Mouse (Mus musculus) heart, embryonic 12.5 days (tissue): ENCODE measurements around the gene Ppp2r5c. TPM values are rescaled to one million over a fixed set of nuclear protein-coding genes. Genes with fewer than 3 reads are reported as not detected.

ENCODE experiments used
- ATAC-seq: fragments of 200-750 bp; cut with Nextera tagmentation; 2 replicates; pipeline ENCODE4 v1.8.0; 2017; ENCODE audit warnings: moderate TSS enrichment, moderate library complexity; ENCODE audit not compliant: insufficient number of reproducible peaks, low FRiP score
- H3K27ac ChIP-seq: fragments of 300-500 bp; sonication (generic); 2 replicates; pipeline ENCODE4 v1.5.1; 2016; ENCODE audit warnings: mild to moderate bottlenecking, moderate library complexity; ENCODE audit not compliant: poor library complexity, severe bottlenecking
- H3K27me3 ChIP-seq: fragments of 300-500 bp; sonication (generic); replicated peaks from 2 replicates; pipeline ENCODE4 v1.6.1; 2016; ENCODE audit warnings: mild to moderate bottlenecking, moderate library complexity
- H3K36me3 ChIP-seq: fragments of 300-500 bp; sonication (generic); 2 replicates; pipeline ENCODE4 v1.6.1; 2016; ENCODE audit warnings: mild to moderate bottlenecking, moderate library complexity
- H3K4me1 ChIP-seq: fragments of 300-500 bp; sonication (generic); replicated peaks from 2 replicates; pipeline ENCODE4 v1.6.1; 2016; ENCODE audit warnings: mild to moderate bottlenecking
- H3K4me2 ChIP-seq: fragments of 300-500 bp; sonication (generic); 2 replicates; pipeline ENCODE4 v1.6.1; 2016; ENCODE audit warnings: mild to moderate bottlenecking, moderate library complexity
- H3K4me3 ChIP-seq: fragments of 300-500 bp; sonication (generic); 2 replicates; pipeline ENCODE4 v1.5.1; 2016; ENCODE audit warnings: mild to moderate bottlenecking
- H3K9ac ChIP-seq: fragments of 300-500 bp; sonication (generic); 2 replicates; pipeline ENCODE4 v1.6.1; 2016; ENCODE audit warnings: mild to moderate bottlenecking, moderate library complexity
- H3K9me3 ChIP-seq: fragments of 300-500 bp; sonication (generic); replicated peaks from 2 replicates; pipeline ENCODE4 v1.6.1; 2016; ENCODE audit warnings: mild to moderate bottlenecking, moderate library complexity
- WGBS: fragments of 180-500 bp; shearing (Covaris S2); methylation state at CpG from one replicate; pipeline ENCODE4 v1.1.7; 2016; 5-methylcytosine and 5-hydroxymethylcytosine counted together
- polyA plus RNA-seq: library from polyadenylated mRNA; unstranded; fragments of >200 nt; fragmentation: Nextera tagmentation; extraction: Ambion mirVana; gene quantifications from 2 replicates; pipeline ENCODE4 v1.2.1, GENCODE M21; 2016

Ppp2r5c gene
- polyA plus RNA-seq, 1 experiment from 2014 or later = 142 TPM

- Histone ChIP-seq H3K4me1 (peaks cover 13% of the 10 kb centered on the region; the same call in 1 of the 2 replicates), H3K4me2 (no peak overlapping the region), H3K9me3 (no peaks in the 10 kb centered on the region), H3K9ac (no peak overlapping the region), H3K36me3 (no peaks in the 10 kb centered on the region), H3K27me3 (no peaks in the 10 kb centered on the region), H3K4me3 (no peak overlapping the region), H3K27ac (no peak overlapping the region)
- no peak for ATAC-seq
- 53% methylated on average over 2 of the region's 3 CpGs for WGBS
Observed at GRCm38 (mm10) chr12:110421361-110421760, 25.6 kb upstream of the Ppp2r5c start.

GRCm38 (mm10) chr12:110424008-110424704 is 22.8 kb upstream of the Ppp2r5c start:
- Histone ChIP-seq H3K27ac (no peak overlapping the region), H3K4me3 (no peak overlapping the region), H3K9ac (no peak overlapping the region), H3K4me2 (no peak overlapping the region), H3K36me3 (no peaks in the 10 kb centered on the region), H3K4me1 (no peaks in the 10 kb centered on the region), H3K9me3 (peaks cover 9% of the 10 kb centered on the region), H3K27me3 (no peaks in the 10 kb centered on the region)
- WGBS = 67% methylated on average over 5 of the region's 5 CpGs
- ATAC-seq = no peak

GRCm38 (mm10) chr12:110426417-110427010 is 20.4 kb upstream of the Ppp2r5c start:
- Histone ChIP-seq H3K9ac (no peak overlapping the region), H3K9me3 (peaks cover 9% of the 10 kb centered on the region), H3K4me2 (no peak overlapping the region), H3K27me3 (no peaks in the 10 kb centered on the region), H3K4me1 (peaks cover under 1% of the 10 kb centered on the region; the same call in 1 of the 2 replicates), H3K4me3 (no peak overlapping the region), H3K27ac (no peak overlapping the region), H3K36me3 (no peaks in the 10 kb centered on the region)
- ATAC-seq = no peak
- 71% methylated on average over 13 of the region's 13 CpGs for WGBS

GRCm38 (mm10) chr12:110429340-110429973 is 17.5 kb upstream of the Ppp2r5c start:
- Histone ChIP-seq H3K9ac (no peak overlapping the region), H3K4me2 (no peak overlapping the region), H3K4me3 (no peak overlapping the region), H3K27ac (no peak overlapping the region), H3K36me3 (no peaks in the 10 kb centered on the region), H3K27me3 (peaks cover 7% of the 10 kb centered on the region; the same call in 1 of the 2 replicates), H3K4me1 (peaks cover 5% of the 10 kb centered on the region), H3K9me3 (peaks cover 9% of the 10 kb centered on the region)
- 60% methylated on average over 12 of the region's 12 CpGs for WGBS
- no peak; the same call in 1 of the 2 replicates for ATAC-seq

GRCm38 (mm10) chr12:110429990-110430389 is 16.9 kb upstream of the Ppp2r5c start:
- Histone ChIP-seq H3K27ac (no peak overlapping the region), H3K4me3 (no peak overlapping the region), H3K9ac (no peak overlapping the region), H3K4me1 (peaks cover 5% of the 10 kb centered on the region), H3K27me3 (peaks cover 7% of the 10 kb centered on the region; the same call in 1 of the 2 replicates), H3K36me3 (no peaks in the 10 kb centered on the region), H3K4me2 (no peak overlapping the region), H3K9me3 (peaks cover 9% of the 10 kb centered on the region)
- ATAC-seq = no peak
- 78% methylated on average over 10 of the region's 10 CpGs for WGBS

GRCm38 (mm10) chr12:110431805-110432204 is 15.1 kb upstream of the Ppp2r5c start:
- H3K9ac ChIP-seq = no peak overlapping the region
- H3K36me3 ChIP-seq = no peaks in the 10 kb centered on the region
- H3K9me3 ChIP-seq = peaks cover 9% of the 10 kb centered on the region
- H3K4me2 ChIP-seq = no peak overlapping the region
- no peak overlapping the region for H3K27ac ChIP-seq
- H3K4me1 ChIP-seq = peaks cover 5% of the 10 kb centered on the region
- peaks cover 7% of the 10 kb centered on the region; the same call in 1 of the 2 replicates for H3K27me3 ChIP-seq
- 34% methylated on average over 7 of the region's 7 CpGs for WGBS
- no peak for ATAC-seq
- no peak overlapping the region for H3K4me3 ChIP-seq

- H3K9ac ChIP-seq = no peak overlapping the region
- 54% methylated on average over 9 of the region's 9 CpGs for WGBS
- H3K36me3 ChIP-seq = no peaks in the 10 kb centered on the region
- H3K4me3 ChIP-seq = no peak overlapping the region
- H3K9me3 ChIP-seq = 0 out of 2 replicates have a peak, but pooled peaks cover 6% of the 10 kb centered on the region
- peaks cover 7% of the 10 kb centered on the region; the same call in 1 of the 2 replicates for H3K27me3 ChIP-seq
- H3K4me1 ChIP-seq = peaks cover 1% of the 10 kb centered on the region
- no peak for ATAC-seq
- H3K27ac ChIP-seq = no peak overlapping the region
- no peak overlapping the region for H3K4me2 ChIP-seq
Observed at GRCm38 (mm10) chr12:110436638-110437366, 10.1 kb upstream of the Ppp2r5c start.

GRCm38 (mm10) chr12:110437367-110437703 is 9.6 kb upstream of the Ppp2r5c start:
- Histone ChIP-seq H3K27ac (no peak overlapping the region), H3K36me3 (no peaks in the 10 kb centered on the region), H3K4me3 (no peak overlapping the region), H3K9ac (no peak overlapping the region), H3K27me3 (peaks cover 5% of the 10 kb centered on the region; the same call in 1 of the 2 replicates), H3K4me2 (no peak overlapping the region), H3K4me1 (no peaks in the 10 kb centered on the region), H3K9me3 (0 out of 2 replicates have a peak, but pooled peaks cover 6% of the 10 kb centered on the region)
- 64% methylated on average over 7 of the region's 7 CpGs for whole genome bisulfite sequencing
- no peak for ATAC-seq

GRCm38 (mm10) chr12:110438367-110438973 is 8.4 kb upstream of the Ppp2r5c start:
- H3K27me3 ChIP-seq = peaks cover 4% of the 10 kb centered on the region
- ATAC-seq = no peak
- no peak overlapping the region for H3K4me2 ChIP-seq
- no peaks in the 10 kb centered on the region for H3K36me3 ChIP-seq
- no peak overlapping the region for H3K9ac ChIP-seq
- WGBS = 40% methylated on average over 5 of the region's 5 CpGs
- 0 out of 2 replicates have a peak, but pooled peaks cover 6% of the 10 kb centered on the region for H3K9me3 ChIP-seq
- H3K4me3 ChIP-seq = no peak overlapping the region
- H3K4me1 ChIP-seq = no peaks in the 10 kb centered on the region
- no peak overlapping the region for H3K27ac ChIP-seq

- Histone ChIP-seq H3K9me3 (0 out of 2 replicates have a peak, but pooled peaks cover 6% of the 10 kb centered on the region), H3K27me3 (peaks cover 20% of the 10 kb centered on the region), H3K36me3 (no peaks in the 10 kb centered on the region), H3K27ac (no peak overlapping the region), H3K4me2 (no peak overlapping the region), H3K4me3 (no peak overlapping the region), H3K4me1 (peaks cover 5% of the 10 kb centered on the region; the same call in 1 of the 2 replicates), H3K9ac (no peak overlapping the region)
- no peak for ATAC-seq
- 79% methylated on average over 2 of the region's 2 CpGs for WGBS
Observed at GRCm38 (mm10) chr12:110442238-110442637, 4.7 kb upstream of the Ppp2r5c start.
